Comparison of ENCODE assay signal across 21 mouse cellular contexts in the genomic region with DNA sequence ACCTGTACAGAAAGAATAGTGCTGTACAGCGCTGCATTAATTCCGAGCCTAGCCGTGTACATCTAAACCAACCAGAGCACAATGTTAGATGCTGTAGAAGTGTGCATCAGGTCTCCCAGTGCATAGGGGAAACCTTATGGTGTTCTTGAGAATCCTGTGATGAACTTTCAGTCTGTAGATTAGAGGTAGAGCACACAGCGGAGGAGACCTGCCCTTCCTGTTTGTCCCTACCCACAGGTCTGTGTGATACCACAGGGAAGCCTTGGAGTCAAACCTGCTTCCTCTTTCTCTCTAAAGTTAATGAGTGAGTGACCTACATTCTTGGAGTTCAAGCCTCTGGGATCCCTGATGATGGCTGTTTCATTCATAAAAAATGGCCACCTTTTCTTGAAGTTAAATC. TPM values are rescaled to one million over a fixed set of nuclear protein-coding genes. Genes with fewer than 3 reads are reported as not detected.
DNase-seq lines count a peak whose midpoint lies in the region; ATAC-seq and TF ChIP-seq lines count a peak whose summit lies in the region.
"Had no signal": no experiment of that assay in that cellular context is flagged by ENCODE, and none has a peak within 500 bp of the region (broad histone marks: within the 10 kb centered on the region; RNA-seq: fewer than 3 reads in every experiment).

No protein-coding gene starts in this region.

- H3K4me1 ChIP-seq in hindbrain, postnatal 0 days (ENCODE audit: insufficient read depth, low read length): no peaks in the 10 kb centered on the region
- no peaks in the 10 kb centered on the region for H3K4me1 ChIP-seq in hindbrain, embryonic 14.5 days (replicated peaks; ENCODE audit: control insufficient read depth, insufficient read depth, low read length)
- H3K4me1 ChIP-seq in lung, postnatal 0 days (ENCODE audit: insufficient read depth, low read depth, low read length): no peaks in the 10 kb centered on the region
- H3K4me1 ChIP-seq: limb, embryonic 13.5 days; megakaryocyte, embryonic 14.5 days had no signal

- TF ChIP-seq EP300 in lung, postnatal 0 days (IDR thresholded peaks at IDR 0.05): no peak

- no peaks in the 10 kb centered on the region for H3K36me3 ChIP-seq in hindbrain, postnatal 0 days (ENCODE audit: insufficient read depth, low read length)
- no peaks in the 10 kb centered on the region for H3K36me3 ChIP-seq in hindbrain, embryonic 14.5 days (replicated peaks; ENCODE audit: control insufficient read depth, insufficient read depth)
- no peaks in the 10 kb centered on the region for H3K36me3 ChIP-seq in lung, postnatal 0 days (ENCODE audit: insufficient read depth, low read length)
- H3K36me3 ChIP-seq: forebrain, embryonic 12.5 days; limb, embryonic 13.5 days had no signal

- WGBS in hindbrain, postnatal 0 days: 97% methylated on average over 4 of the region's 4 CpGs
- WGBS in hindbrain, embryonic 14.5 days: 95% methylated on average over 4 of the region's 4 CpGs
- WGBS in lung, postnatal 0 days: 90% methylated on average over 4 of the region's 4 CpGs

- no peak overlapping the region for H3K9ac ChIP-seq in hindbrain, postnatal 0 days (replicated peaks; ENCODE audit: low read length)
- H3K9ac ChIP-seq in hindbrain, embryonic 14.5 days: no peak overlapping the region
- H3K9ac ChIP-seq in lung, postnatal 0 days (replicated peaks; ENCODE audit: low read depth): no peak overlapping the region
- H3K9ac ChIP-seq: forebrain, embryonic 12.5 days; heart, embryonic 12.5 days; limb, embryonic 13.5 days; liver, embryonic 14.5 days had no signal

- H3K4me3 ChIP-seq in hindbrain, postnatal 0 days (ENCODE audit: low read length): no peak overlapping the region
- H3K4me3 ChIP-seq in hindbrain, embryonic 14.5 days (replicated peaks; ENCODE audit: low read length): no peak overlapping the region
- H3K4me3 ChIP-seq in lung, postnatal 0 days (ENCODE audit: low read depth, low read length): no peak overlapping the region
- H3K4me3 ChIP-seq: forebrain, embryonic 12.5 days; heart, embryonic 12.5 days; limb, embryonic 13.5 days; megakaryocyte, embryonic 14.5 days had no signal

- H3K4me2 ChIP-seq in hindbrain, postnatal 0 days (ENCODE audit: low read depth, low read length): no peak overlapping the region
- no peak overlapping the region for H3K4me2 ChIP-seq in hindbrain, embryonic 14.5 days (replicated peaks)
- no peak overlapping the region for H3K4me2 ChIP-seq in lung, postnatal 0 days (replicated peaks; ENCODE audit: low read depth, low read length)
- H3K4me2 ChIP-seq: forebrain, embryonic 12.5 days; heart, embryonic 12.5 days; limb, embryonic 13.5 days had no signal

- ATAC-seq in hindbrain, postnatal 0 days: 0 out of 2 replicates have a peak, but pooled peaks have one; percentile 2
- ATAC-seq in hindbrain, embryonic 14.5 days (ENCODE audit: low FRiP score): no peak
- ATAC-seq in granulocyte monocyte progenitor cell, adult 5-6 weeks (replicated peaks; ENCODE audit: poor library complexity, severe bottlenecking): peak; percentile 96
- peak; percentile 91 for ATAC-seq in megakaryocyte, adult 5-6 weeks (ENCODE audit: poor library complexity, severe bottlenecking)
- no peak for ATAC-seq in lung, postnatal 0 days

- no peak for TF ChIP-seq CTCF in hindbrain, postnatal 0 days (IDR thresholded peaks at IDR 0.05; ENCODE audit: low read depth)
- TF ChIP-seq CTCF in lung, postnatal 0 days (IDR thresholded peaks at IDR 0.05): no peak

- no peaks in the 10 kb centered on the region for H3K9me3 ChIP-seq in hindbrain, postnatal 0 days (ENCODE audit: low read length)
- no peaks in the 10 kb centered on the region for H3K9me3 ChIP-seq in hindbrain, embryonic 14.5 days (ENCODE audit: control insufficient read depth, low read length)
- H3K9me3 ChIP-seq in lung, postnatal 0 days (ENCODE audit: low read length): no peaks in the 10 kb centered on the region
- H3K9me3 ChIP-seq: forebrain, embryonic 12.5 days; heart, embryonic 12.5 days; limb, embryonic 13.5 days; megakaryocyte, embryonic 14.5 days had no signal

- H3K27me3 ChIP-seq in hindbrain, postnatal 0 days (ENCODE audit: insufficient read depth, low read length): no peaks in the 10 kb centered on the region
- no peaks in the 10 kb centered on the region for H3K27me3 ChIP-seq in hindbrain, embryonic 14.5 days (ENCODE audit: control insufficient read depth, insufficient read depth, low read length)
- no peaks in the 10 kb centered on the region for H3K27me3 ChIP-seq in lung, postnatal 0 days (replicated peaks; ENCODE audit: insufficient read depth, low read length)
- H3K27me3 ChIP-seq: forebrain, embryonic 12.5 days; heart, embryonic 12.5 days; limb, embryonic 13.5 days had no signal

- DNase-seq in hindbrain, postnatal 0 days (ENCODE audit: low spot score): no peak
- no peak for DNase-seq in hindbrain, embryonic 14.5 days (ENCODE audit: low spot score)
- no peak for DNase-seq in urinary bladder, adult 2 months (ENCODE audit: low spot score)
- no peak for DNase-seq in neural tube, embryonic 10.5 days (ENCODE audit: extremely low spot score, low spot score)
- no peak for DNase-seq in right cerebral cortex, postnatal 14 days
- DNase-seq in lung, postnatal 0 days (ENCODE audit: low spot score): no peak
- DNase-seq: adrenal gland, adult 2 months; cerebellum, postnatal 14 days; heart, postnatal 36 days; kidney, adult 11 months; kidney, postnatal 14 days; layer of hippocampus, adult 9-11 months; right cerebral cortex, postnatal 4 days; thymus, adult 18-20 months had no signal

- H3K27ac ChIP-seq in hindbrain, postnatal 0 days: no peak overlapping the region
- no peak overlapping the region for H3K27ac ChIP-seq in hindbrain, embryonic 14.5 days
- H3K27ac ChIP-seq in lung, postnatal 0 days (ENCODE audit: low read length): no peak overlapping the region
- H3K27ac ChIP-seq: forebrain, embryonic 12.5 days; limb, embryonic 13.5 days; liver, embryonic 14.5 days had no signal

RNA-seq across cellular contexts. Expression of a gene that starts 54.2 kb away (rescaled TPM):
- total RNA-seq in hindbrain, postnatal 0 days (2014; rRNA removed): 137 and 178 TPM in 2 replicates
- polyA plus RNA-seq in hindbrain, postnatal 0 days (2015; fragmentation: Nextera tagmentation; extraction: Ambion mirVana): 95.3 and 97.8 TPM in 2 replicates
- polyA plus RNA-seq in hindbrain, embryonic 14.5 days (2014; fragmentation: Nextera tagmentation; extraction: Ambion mirVana): 109 and 117 TPM in 2 replicates
- total RNA-seq in granulocyte monocyte progenitor cell, adult 5-6 weeks (2014; fragmentation: Nextera tagmentation): 11.8 and 14.5 TPM in 2 replicates
- 8.6 and 14.9 TPM in 2 replicates for total RNA-seq in granulocyte monocyte progenitor cell, adult 5-6 weeks (2017)
- 43.2 and 52.0 TPM in 2 replicates for total RNA-seq in megakaryocyte, adult 5-6 weeks (2015)
- total RNA-seq in megakaryocyte, adult 5-6 weeks (2017): 43.7 and 52.4 TPM in 2 replicates
- 160 and 167 TPM in 2 replicates for polyA plus RNA-seq in urinary bladder, adult 2 months (2012; rRNA removed)
- polyA plus RNA-seq in lung, postnatal 0 days (2015; fragmentation: Nextera tagmentation; extraction: Ambion mirVana): 36.6 and 39.9 TPM in 2 replicates

Comparison
In these comparisons a context has a peak if more than half of its experiments do, and no peak if none do; other contexts are left out.
1. ATAC-seq: peak in hindbrain, postnatal 0 days (single experiment), granulocyte monocyte progenitor cell, adult 5-6 weeks (single experiment) and megakaryocyte, adult 5-6 weeks (single experiment); none in hindbrain, embryonic 14.5 days (single experiment) and lung, postnatal 0 days (single experiment).